Mouse (Mus musculus) mesoderm, embryonic 11.5 days (tissue): ENCODE measurements around the gene Cmtm3.

Source experiments
- DNase-seq: peaks from one replicate; pipeline ENCODE4 v3.0.0-alpha.2; 2012; ENCODE audit warnings: low read depth, low spot score

The Cmtm3 gene

GRCm38 (mm10) chr8:104383296-104383695 is 44.1 kb downstream of the Cmtm3 start:
- no peak for DNase-seq

- no peak for DNase-seq
Measured at GRCm38 (mm10) chr8:104383977-104384376, 44.8 kb downstream of the Cmtm3 start.

GRCm38 (mm10) chr8:104386693-104387092 is 47.5 kb downstream of the Cmtm3 start:
- peak; percentile 51 for DNase-seq

- DNase-seq = no peak
Measured at GRCm38 (mm10) chr8:104387501-104387900, 48.3 kb downstream of the Cmtm3 start.

GRCm38 (mm10) chr8:104387980-104388379 is 48.8 kb downstream of the Cmtm3 start:
- DNase-seq = no peak

- no peak for DNase-seq
Measured at GRCm38 (mm10) chr8:104390245-104390644, 51.0 kb downstream of the Cmtm3 start.

GRCm38 (mm10) chr8:104393139-104393538 is 53.9 kb downstream of the Cmtm3 start:
- no peak for DNase-seq

GRCm38 (mm10) chr8:104393767-104394166 is 54.6 kb downstream of the Cmtm3 start:
- no peak for DNase-seq

- DNase-seq = peak; percentile 38
Measured at GRCm38 (mm10) chr8:104394801-104395702, 55.8 kb downstream of the Cmtm3 start.

GRCm38 (mm10) chr8:104395703-104396357 is 56.6 kb downstream of the Cmtm3 start, which contains the start of gene Cmtm4:
Gene Cmtm4, minus strand, starts transcription at chr8:104395807.
- peak; percentile 66 for DNase-seq
